Mouse (Mus musculus): ENCODE measurements around the gene Gm20605. TPM values are rescaled to one million over a fixed set of nuclear protein-coding genes. Genes with fewer than 3 reads are reported as not detected.

Gm20605 gene
- polyA plus RNA-seq, 2 experiments from 2014 or later = 11.5 to 15.5 TPM

Other genes with a start within 250 kb of the Gm20605 start
- gene Zan, start 152.1 kb upstream of the Gm20605 start, polyA plus RNA-seq (2017; shearing (Covaris generic)) = under 1 TPM; 0.27 to 0.39 TPM
- 10 to 100 TPM; 44.2 to 57.4 TPM for gene Pop7, start 126.7 kb upstream of the Gm20605 start, polyA plus RNA-seq (2017; shearing (Covaris generic))
- 10 to 100 TPM; 35.6 to 36.1 TPM for gene Gigyf1, start 110.6 kb upstream of the Gm20605 start, polyA plus RNA-seq (2017; shearing (Covaris generic))
- not detected for gene Epo, start 95.9 kb upstream of the Gm20605 start, polyA plus RNA-seq (2017; shearing (Covaris generic))
- 10 to 100 TPM; 36.8 to 66.7 TPM for gene Gnb2, start 95.7 kb upstream of the Gm20605 start, polyA plus RNA-seq (2017; shearing (Covaris generic))
- not detected for gene Actl6b, start 75.7 kb upstream of the Gm20605 start, polyA plus RNA-seq (2017; shearing (Covaris generic))
- gene Tfr2, start 59.3 kb upstream of the Gm20605 start, polyA plus RNA-seq (2017; shearing (Covaris generic)) = 1 to 10 TPM in 1 of 2 experiments, not detected in 1; 1.6 TPM
- gene Mospd3, start 28.1 kb upstream of the Gm20605 start, polyA plus RNA-seq (2017; shearing (Covaris generic)) = 10 to 100 TPM; 27.3 to 28.8 TPM
- 1 to 10 TPM in 1 of 2 experiments, not detected in 1; 1.4 TPM for gene Pcolce, start 15.4 kb upstream of the Gm20605 start, polyA plus RNA-seq (2017; shearing (Covaris generic))
- gene Fbxo24, start 173 bp upstream of the Gm20605 start, polyA plus RNA-seq (2017; shearing (Covaris generic)) = under 1 TPM; 0.46 to 0.49 TPM
- gene Lrch4, start 54 bp upstream of the Gm20605 start, polyA plus RNA-seq (2017; shearing (Covaris generic)) = 10 to 100 TPM; 46.5 to 81.2 TPM
- gene Sap25, start 12.2 kb downstream of the Gm20605 start, polyA plus RNA-seq (2017; shearing (Covaris generic)) = 10 to 100 TPM; 43.0 to 46.6 TPM
- not detected for gene Irs3, start 16.5 kb downstream of the Gm20605 start, polyA plus RNA-seq (2017; shearing (Covaris generic))
- 10 to 100 TPM; 14.3 to 15.7 TPM for gene Agfg2, start 55.6 kb downstream of the Gm20605 start, polyA plus RNA-seq (2017; shearing (Covaris generic))
- gene Nyap1, start 112.4 kb downstream of the Gm20605 start, polyA plus RNA-seq (2017; shearing (Covaris generic)) = under 1 TPM in 1 of 2 experiments, not detected in 1; 0.11 TPM
- gene Tsc22d4, start 116.6 kb downstream of the Gm20605 start, polyA plus RNA-seq (2017; shearing (Covaris generic)) = 10 to 100 TPM; 49.6 to 62.4 TPM
- gene Ppp1r35, start 149.7 kb downstream of the Gm20605 start, polyA plus RNA-seq (2017; shearing (Covaris generic)) = 1 to 10 TPM; 6.9 to 7.0 TPM
- gene Mepce, start 158.5 kb downstream of the Gm20605 start, polyA plus RNA-seq (2017; shearing (Covaris generic)) = 10 to 100 TPM; 27.5 to 32.3 TPM
- 10 to 100 TPM; 15.2 to 24.8 TPM for gene Zcwpw1, start 158.6 kb downstream of the Gm20605 start, polyA plus RNA-seq (2017; shearing (Covaris generic))
- gene Pilra, start 207.1 kb downstream of the Gm20605 start, polyA plus RNA-seq (2017; shearing (Covaris generic)) = under 1 TPM in 1 of 2 experiments, not detected in 1; 0.51 TPM
- under 1 TPM in 1 of 2 experiments, not detected in 1; 0.58 TPM for gene Pilrb1, start 228.9 kb downstream of the Gm20605 start, polyA plus RNA-seq (2017; shearing (Covaris generic))
- gene Pilrb2, start 242.6 kb downstream of the Gm20605 start, polyA plus RNA-seq (2017; shearing (Covaris generic)) = 1 to 10 TPM in 1 of 2 experiments, not detected in 1; 1.9 TPM

Data from CD4-positive, CD25-positive, alpha-beta regulatory T cell, adult 4 months (primary cell).